Mouse (Mus musculus) limb, embryonic 13.5 days (tissue): ENCODE data around the gene 4930442H23Rik. TPM values are rescaled to one million over a fixed set of nuclear protein-coding genes. Genes with fewer than 3 reads are reported as not detected.

Experiments
- polyA plus RNA-seq: library from polyadenylated mRNA; unstranded; fragments of >200 nt; fragmentation: Nextera tagmentation; extraction: Ambion mirVana; gene quantifications from 2 replicates; pipeline ENCODE4 v1.2.1, GENCODE M21; 2015

4930442H23Rik gene
- polyA plus RNA-seq, 1 experiment from 2014 or later = not detected

Other genes with a start within 250 kb of the 4930442H23Rik start
- gene Gng7, start 168.9 kb downstream of the 4930442H23Rik start, polyA plus RNA-seq = 7.4 and 9.0 TPM in 2 replicates
- 0.15 and 0.33 TPM in 2 replicates for gene Diras1, start 158.2 kb downstream of the 4930442H23Rik start, polyA plus RNA-seq
- 19.2 and 20.0 TPM in 2 replicates for gene Slc39a3, start 146.4 kb downstream of the 4930442H23Rik start, polyA plus RNA-seq
- gene Sgta, start 123.7 kb downstream of the 4930442H23Rik start, polyA plus RNA-seq = 227 and 231 TPM in 2 replicates
- gene Thop1, start 113.8 kb downstream of the 4930442H23Rik start, polyA plus RNA-seq = 58.4 and 62.0 TPM in 2 replicates
- gene Creb3l3, start 85.0 kb downstream of the 4930442H23Rik start, polyA plus RNA-seq = 0.18 and 0.60 TPM in 2 replicates
- gene Map2k2, start 77.9 kb downstream of the 4930442H23Rik start, polyA plus RNA-seq = 192 and 197 TPM in 2 replicates
- 22.5 and 22.6 TPM in 2 replicates for gene Zbtb7a, start 48.6 kb downstream of the 4930442H23Rik start, polyA plus RNA-seq
- gene Pias4, start 15.9 kb downstream of the 4930442H23Rik start, polyA plus RNA-seq = 62.2 and 62.3 TPM in 2 replicates
- gene Eef2, start 7.2 kb downstream of the 4930442H23Rik start, polyA plus RNA-seq = 577 and 592 TPM in 2 replicates
- 53.4 and 53.7 TPM in 2 replicates for gene Dapk3, start 844 bp downstream of the 4930442H23Rik start, polyA plus RNA-seq
- 0.18 and 0.26 TPM in 2 replicates for gene Nmrk2, start 18.2 kb upstream of the 4930442H23Rik start, polyA plus RNA-seq
- gene Atcay, start 47.0 kb upstream of the 4930442H23Rik start, polyA plus RNA-seq = 0.20 and 0.43 TPM in 2 replicates
- gene Zfr2, start 49.3 kb upstream of the 4930442H23Rik start, polyA plus RNA-seq = 11.5 and 11.6 TPM in 2 replicates
- 4.7 and 5.4 TPM in 2 replicates for gene Matk, start 69.1 kb upstream of the 4930442H23Rik start, polyA plus RNA-seq
- gene Mrpl54, start 83.1 kb upstream of the 4930442H23Rik start, polyA plus RNA-seq = 206 and 213 TPM in 2 replicates
- 63.3 and 63.5 TPM in 2 replicates for gene Apba3, start 83.1 kb upstream of the 4930442H23Rik start, polyA plus RNA-seq
- gene Tjp3, start 107.7 kb upstream of the 4930442H23Rik start, polyA plus RNA-seq = 2.6 and 2.9 TPM in 2 replicates
- gene Pip5k1c, start 109.1 kb upstream of the 4930442H23Rik start, polyA plus RNA-seq = 51.5 and 58.5 TPM in 2 replicates
- 41.8 and 42.3 TPM in 2 replicates for gene Cactin, start 137.3 kb upstream of the 4930442H23Rik start, polyA plus RNA-seq
- 5.2 and 7.8 TPM in 2 replicates for gene Tbxa2r, start 144.9 kb upstream of the 4930442H23Rik start, polyA plus RNA-seq
- 0.06 TPM in 1 of 2 replicates, not detected in the other for gene Gipc3, start 159.4 kb upstream of the 4930442H23Rik start, polyA plus RNA-seq
- 106 and 109 TPM in 2 replicates for gene Hmg20b, start 166.6 kb upstream of the 4930442H23Rik start, polyA plus RNA-seq
- 12.2 and 13.6 TPM in 2 replicates for gene Mfsd12, start 173.6 kb upstream of the 4930442H23Rik start, polyA plus RNA-seq
- 0.97 and 1.0 TPM in 2 replicates for gene 4930404N11Rik, start 182.0 kb upstream of the 4930442H23Rik start, polyA plus RNA-seq
- gene Fzr1, start 194.7 kb upstream of the 4930442H23Rik start, polyA plus RNA-seq = 111 and 112 TPM in 2 replicates
- 72.7 and 79.4 TPM in 2 replicates for gene Dohh, start 200.6 kb upstream of the 4930442H23Rik start, polyA plus RNA-seq
- gene Gm48551, start 200.6 kb upstream of the 4930442H23Rik start, polyA plus RNA-seq = 3.3 and 4.0 TPM in 2 replicates
- 1.7 and 1.9 TPM in 2 replicates for gene Gm48552, start 205.2 kb upstream of the 4930442H23Rik start, polyA plus RNA-seq
- gene Smim24, start 209.2 kb upstream of the 4930442H23Rik start, polyA plus RNA-seq = 4.2 and 4.7 TPM in 2 replicates